Mouse (Mus musculus): Measurements from ENCODE around the gene Utp14b. TPM values are rescaled to one million over a fixed set of nuclear protein-coding genes. Genes with fewer than 3 reads are reported as not detected.

The Utp14b gene
- total and polyA plus RNA-seq, 2 experiments = 1.2 to 7.5 TPM

- Histone ChIP-seq H3K79me2 (ENCODE audit: control insufficient read depth, insufficient read depth, low read length) (no peaks in the 10 kb centered on the region), H3K9ac (ENCODE audit: low read depth, low read length) (no peak overlapping the region), H3K27ac (replicated peaks; ENCODE audit: insufficient read depth, low read depth, low read length) (no peak overlapping the region), H3K4me3 (ENCODE audit: insufficient read depth, low read depth, low read length) (no peak overlapping the region), H3K36me3 (ENCODE audit: control insufficient read depth, insufficient read depth, low read length) (peaks cover 58% of the 10 kb centered on the region), H3K27me3 (ENCODE audit: control insufficient read depth, insufficient read depth, low read length) (no peaks in the 10 kb centered on the region), H3K4me1 (ENCODE audit: control insufficient read depth, insufficient read depth, low read length) (no peaks in the 10 kb centered on the region)
- no peak for DNase-seq (ENCODE audit: extremely low read depth, low read depth, low spot score)
- 83% methylated on average over 2 of the region's 2 CpGs for WGBS
- TF ChIP-seq CTCF (IDR thresholded peaks at IDR 0.05; ENCODE audit: low read depth, low read length) = no peak
- no peak for TF ChIP-seq POLR2A (IDR thresholded peaks at IDR 0.05; ENCODE audit: extremely low read depth, insufficient read depth, low read length)
Observed at GRCm38 (mm10) chr1:78702964-78703285, 45.1 kb downstream of the Utp14b start.

GRCm38 (mm10) chr1:78706338-78706737 lies 48.5 kb downstream of the Utp14b start:
- Histone ChIP-seq H3K4me1 (ENCODE audit: control insufficient read depth, insufficient read depth, low read length) (no peaks in the 10 kb centered on the region), H3K27ac (replicated peaks; ENCODE audit: insufficient read depth, low read depth, low read length) (no peak overlapping the region), H3K4me3 (ENCODE audit: insufficient read depth, low read depth, low read length) (no peak overlapping the region), H3K9ac (ENCODE audit: low read depth, low read length) (no peak overlapping the region), H3K27me3 (ENCODE audit: control insufficient read depth, insufficient read depth, low read length) (no peaks in the 10 kb centered on the region), H3K36me3 (ENCODE audit: control insufficient read depth, insufficient read depth, low read length) (peaks cover 38% of the 10 kb centered on the region), H3K79me2 (ENCODE audit: control insufficient read depth, insufficient read depth, low read length) (no peaks in the 10 kb centered on the region)
- WGBS = 95% methylated on average over 10 of the region's 10 CpGs
- no peak for TF ChIP-seq CTCF (IDR thresholded peaks at IDR 0.05; ENCODE audit: low read depth, low read length)
- TF ChIP-seq POLR2A (IDR thresholded peaks at IDR 0.05; ENCODE audit: extremely low read depth, insufficient read depth, low read length) = no peak
- no peak for DNase-seq (ENCODE audit: extremely low read depth, low read depth, low spot score)

- H3K4me1 ChIP-seq (ENCODE audit: control insufficient read depth, insufficient read depth, low read length) = no peaks in the 10 kb centered on the region
- no peaks in the 10 kb centered on the region for H3K79me2 ChIP-seq (ENCODE audit: control insufficient read depth, insufficient read depth, low read length)
- peaks cover 31% of the 10 kb centered on the region for H3K36me3 ChIP-seq (ENCODE audit: control insufficient read depth, insufficient read depth, low read length)
- TF ChIP-seq POLR2A (IDR thresholded peaks at IDR 0.05; ENCODE audit: extremely low read depth, insufficient read depth, low read length) = no peak
- no peak for TF ChIP-seq CTCF (IDR thresholded peaks at IDR 0.05; ENCODE audit: low read depth, low read length)
- H3K27ac ChIP-seq (replicated peaks; ENCODE audit: insufficient read depth, low read depth, low read length) = no peak overlapping the region
- WGBS = 73% methylated on average over 4 of the region's 4 CpGs
- no peak overlapping the region for H3K9ac ChIP-seq (ENCODE audit: low read depth, low read length)
- no peak overlapping the region for H3K4me3 ChIP-seq (ENCODE audit: insufficient read depth, low read depth, low read length)
- no peak for DNase-seq (ENCODE audit: extremely low read depth, low read depth, low spot score)
- H3K27me3 ChIP-seq (ENCODE audit: control insufficient read depth, insufficient read depth, low read length) = no peaks in the 10 kb centered on the region
Observed at GRCm38 (mm10) chr1:78707280-78707679, 49.4 kb downstream of the Utp14b start.

- Histone ChIP-seq H3K36me3 (ENCODE audit: control insufficient read depth, insufficient read depth, low read length) (peaks cover 15% of the 10 kb centered on the region), H3K4me1 (ENCODE audit: control insufficient read depth, insufficient read depth, low read length) (no peaks in the 10 kb centered on the region), H3K79me2 (ENCODE audit: control insufficient read depth, insufficient read depth, low read length) (no peaks in the 10 kb centered on the region), H3K4me3 (ENCODE audit: insufficient read depth, low read depth, low read length) (no peak overlapping the region), H3K9ac (ENCODE audit: low read depth, low read length) (no peak overlapping the region), H3K27me3 (ENCODE audit: control insufficient read depth, insufficient read depth, low read length) (no peaks in the 10 kb centered on the region), H3K27ac (replicated peaks; ENCODE audit: insufficient read depth, low read depth, low read length) (no peak overlapping the region)
- DNase-seq (ENCODE audit: extremely low read depth, low read depth, low spot score) = peak; percentile 66
- TF ChIP-seq POLR2A (IDR thresholded peaks at IDR 0.05; ENCODE audit: extremely low read depth, insufficient read depth, low read length) = no peak
- TF ChIP-seq CTCF (IDR thresholded peaks at IDR 0.05; ENCODE audit: low read depth, low read length) = no peak
Observed at GRCm38 (mm10) chr1:78710026-78710425, 52.2 kb downstream of the Utp14b start.

GRCm38 (mm10) chr1:78710613-78711329 lies 52.9 kb downstream of the Utp14b start:
- Histone ChIP-seq H3K4me1 (ENCODE audit: control insufficient read depth, insufficient read depth, low read length) (no peaks in the 10 kb centered on the region), H3K4me3 (ENCODE audit: insufficient read depth, low read depth, low read length) (no peak overlapping the region), H3K27ac (replicated peaks; ENCODE audit: insufficient read depth, low read depth, low read length) (no peak overlapping the region), H3K9ac (ENCODE audit: low read depth, low read length) (no peak overlapping the region), H3K36me3 (ENCODE audit: control insufficient read depth, insufficient read depth, low read length) (peaks cover 8% of the 10 kb centered on the region), H3K27me3 (ENCODE audit: control insufficient read depth, insufficient read depth, low read length) (no peaks in the 10 kb centered on the region), H3K79me2 (ENCODE audit: control insufficient read depth, insufficient read depth, low read length) (no peaks in the 10 kb centered on the region)
- no peak for DNase-seq (ENCODE audit: extremely low read depth, low read depth, low spot score)
- TF ChIP-seq POLR2A (IDR thresholded peaks at IDR 0.05; ENCODE audit: extremely low read depth, insufficient read depth, low read length) (no peak), CTCF (IDR thresholded peaks at IDR 0.05; ENCODE audit: low read depth, low read length) (no peak)
- 91% methylated on average over 5 of the region's 5 CpGs for WGBS

Other genes with a start within 250 kb of the Utp14b start
- 33.7 and 37.3 TPM in 2 replicates for gene Farsb, start 169.1 kb upstream of the Utp14b start, total RNA-seq (2014; rRNA removed)
- 11.2 and 12.8 TPM in 2 replicates for gene Farsb, start 169.1 kb upstream of the Utp14b start, polyA plus RNA-seq (2012; rRNA removed)
- 0.65 TPM in 1 of 2 replicates, not detected in the other for gene Mogat1, start 147.0 kb upstream of the Utp14b start, total RNA-seq (2014; rRNA removed)
- gene Mogat1, start 147.0 kb upstream of the Utp14b start, polyA plus RNA-seq (2012; rRNA removed) = 1.0 and 3.6 TPM in 2 replicates
- not detected in 2 replicates for gene BC035947, start 145.9 kb upstream of the Utp14b start, total RNA-seq (2014; rRNA removed)
- not detected in 2 replicates for gene BC035947, start 145.9 kb upstream of the Utp14b start, polyA plus RNA-seq (2012; rRNA removed)
- gene Acsl3, start 213 bp upstream of the Utp14b start, total RNA-seq (2014; rRNA removed) = 33.6 and 39.0 TPM in 2 replicates
- gene Acsl3, start 213 bp upstream of the Utp14b start, polyA plus RNA-seq (2012; rRNA removed) = 4.8 and 5.3 TPM in 2 replicates
- 0.20 and 0.28 TPM in 2 replicates for gene Kcne4, start 158.7 kb downstream of the Utp14b start, total RNA-seq (2014; rRNA removed)
- gene Kcne4, start 158.7 kb downstream of the Utp14b start, polyA plus RNA-seq (2012; rRNA removed) = 0.11 and 0.12 TPM in 2 replicates